Mouse (Mus musculus) spleen, embryonic (tissue): ENCODE data around the gene Wdr82.

Experiments used
- CTCF ChIA-PET: fragments of 350-600 bp; sonication (Branson Sonifier 250); formaldehyde crosslinking; loops from one replicate; lab custom pipeline; 2022; lab: Charles Lee

The Wdr82 gene

DNA sequence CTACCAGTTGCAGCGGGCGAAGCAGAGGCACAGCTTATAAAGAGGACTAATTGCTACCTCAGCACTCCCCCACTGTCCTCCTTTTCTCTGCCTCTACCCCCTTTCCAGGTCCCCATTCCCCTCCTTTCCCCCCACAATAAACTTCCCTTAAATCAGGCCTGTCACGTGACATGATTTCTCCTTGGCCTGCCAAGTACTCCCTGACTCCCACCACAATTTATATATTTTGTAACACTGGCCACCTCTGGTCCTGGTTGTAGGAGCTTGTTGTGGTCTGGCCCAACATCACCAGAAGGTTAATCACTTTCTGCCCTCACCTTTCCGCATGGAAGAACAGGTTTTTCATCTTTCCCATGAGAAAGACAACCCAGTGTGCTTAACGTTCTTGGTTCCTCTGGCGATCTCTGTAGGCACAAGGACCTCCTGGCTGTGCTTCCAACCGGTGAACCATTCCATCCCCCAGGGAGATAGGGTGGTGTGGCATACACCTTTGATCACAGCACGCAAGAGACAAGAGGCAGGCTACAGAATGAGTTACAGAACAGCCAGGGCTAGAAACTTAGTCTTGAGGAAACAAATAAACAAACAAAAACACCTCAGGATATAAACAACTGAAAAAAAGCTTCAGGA, 50.3 kb downstream of the Wdr82 start:
- CTCF ChIA-PET: no interaction called here

DNA sequence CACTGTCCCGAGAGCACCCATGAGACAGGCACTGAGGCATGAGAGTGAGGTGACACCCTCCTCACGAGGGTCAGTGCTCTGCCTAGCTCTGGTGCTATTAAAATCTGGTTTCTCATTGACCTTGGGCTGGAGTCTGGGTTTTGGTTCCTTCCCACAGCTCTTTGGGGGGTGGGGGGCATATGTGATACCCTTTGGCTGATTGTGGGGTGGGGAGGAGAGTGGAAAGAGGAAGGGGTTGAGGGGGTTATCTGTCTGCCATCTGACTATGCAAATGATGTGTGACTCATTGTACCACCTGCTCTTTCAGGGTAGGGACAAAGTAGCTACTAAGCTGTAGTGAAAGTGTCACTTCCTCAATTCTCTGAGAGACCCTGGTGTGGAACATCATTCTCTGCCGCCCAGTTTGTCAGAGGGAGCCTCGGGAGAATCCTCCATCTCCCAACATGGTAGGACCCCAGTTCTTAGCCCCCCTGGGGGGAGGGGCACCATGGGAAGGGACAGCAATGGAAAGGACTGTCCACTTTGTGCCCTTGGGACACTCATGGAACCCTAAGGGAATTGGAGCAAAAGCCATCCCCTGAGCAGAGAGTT, 51.6 kb downstream of the Wdr82 start, which contains the start of gene Tlr9:
TSS of gene Tlr9 (plus strand) at position 338 of the 591 bp plus-strand sequence.
- CTCF ChIA-PET: no interaction called here

DNA sequence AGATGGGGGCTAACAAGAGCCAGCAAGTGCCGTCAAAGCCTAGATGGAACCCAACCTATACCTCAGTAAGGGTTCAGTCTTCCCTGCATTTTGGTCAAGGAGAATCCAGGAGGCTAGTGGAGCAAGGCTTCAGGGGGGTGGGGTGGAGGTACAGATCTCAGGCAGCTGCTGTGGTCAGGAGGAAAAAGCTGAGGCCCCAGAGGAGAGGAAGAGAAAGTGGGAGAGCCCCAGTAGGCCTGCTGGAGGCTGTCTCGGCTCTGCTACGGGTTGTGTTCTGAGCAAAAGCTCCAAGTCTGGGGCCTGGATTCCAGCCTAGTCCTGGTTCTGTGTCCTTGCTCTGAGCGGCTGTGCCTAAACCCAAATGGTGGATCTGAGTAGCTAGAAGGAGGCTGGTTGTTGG, 52.3 kb downstream of the Wdr82 start:
- CTCF ChIA-PET: no interaction called here

DNA sequence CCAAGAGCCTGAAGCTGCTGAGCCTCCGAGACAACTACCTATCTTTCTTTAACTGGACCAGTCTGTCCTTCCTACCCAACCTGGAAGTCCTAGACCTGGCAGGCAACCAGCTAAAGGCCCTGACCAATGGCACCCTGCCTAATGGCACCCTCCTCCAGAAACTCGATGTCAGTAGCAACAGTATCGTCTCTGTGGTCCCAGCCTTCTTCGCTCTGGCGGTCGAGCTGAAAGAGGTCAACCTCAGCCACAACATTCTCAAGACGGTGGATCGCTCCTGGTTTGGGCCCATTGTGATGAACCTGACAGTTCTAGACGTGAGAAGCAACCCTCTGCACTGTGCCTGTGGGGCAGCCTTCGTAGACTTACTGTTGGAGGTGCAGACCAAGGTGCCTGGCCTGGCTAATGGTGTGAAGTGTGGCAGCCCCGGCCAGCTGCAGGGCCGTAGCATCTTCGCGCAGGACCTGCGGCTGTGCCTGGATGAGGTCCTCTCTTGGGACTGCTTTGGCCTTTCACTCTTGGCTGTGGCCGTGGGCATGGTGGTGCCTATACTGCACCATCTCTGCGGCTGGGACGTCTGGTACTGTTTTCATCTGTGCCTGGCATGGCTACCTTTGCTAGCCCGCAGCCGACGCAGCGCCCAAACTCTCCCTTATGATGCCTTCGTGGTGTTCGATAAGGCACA, 54.9 kb downstream of the Wdr82 start:
- CTCF ChIA-PET: no interaction called here

DNA sequence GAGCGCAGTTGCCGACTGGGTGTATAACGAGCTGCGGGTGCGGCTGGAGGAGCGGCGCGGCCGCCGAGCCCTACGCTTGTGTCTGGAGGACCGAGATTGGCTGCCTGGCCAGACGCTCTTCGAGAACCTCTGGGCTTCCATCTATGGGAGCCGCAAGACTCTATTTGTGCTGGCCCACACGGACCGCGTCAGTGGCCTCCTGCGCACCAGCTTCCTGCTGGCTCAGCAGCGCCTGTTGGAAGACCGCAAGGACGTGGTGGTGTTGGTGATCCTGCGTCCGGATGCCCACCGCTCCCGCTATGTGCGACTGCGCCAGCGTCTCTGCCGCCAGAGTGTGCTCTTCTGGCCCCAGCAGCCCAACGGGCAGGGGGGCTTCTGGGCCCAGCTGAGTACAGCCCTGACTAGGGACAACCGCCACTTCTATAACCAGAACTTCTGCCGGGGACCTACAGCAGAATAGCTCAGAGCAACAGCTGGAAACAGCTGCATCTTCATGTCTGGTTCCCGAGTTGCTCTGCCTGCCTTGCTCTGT, 55.5 kb downstream of the Wdr82 start:
- CTCF ChIA-PET: no interaction called here

DNA sequence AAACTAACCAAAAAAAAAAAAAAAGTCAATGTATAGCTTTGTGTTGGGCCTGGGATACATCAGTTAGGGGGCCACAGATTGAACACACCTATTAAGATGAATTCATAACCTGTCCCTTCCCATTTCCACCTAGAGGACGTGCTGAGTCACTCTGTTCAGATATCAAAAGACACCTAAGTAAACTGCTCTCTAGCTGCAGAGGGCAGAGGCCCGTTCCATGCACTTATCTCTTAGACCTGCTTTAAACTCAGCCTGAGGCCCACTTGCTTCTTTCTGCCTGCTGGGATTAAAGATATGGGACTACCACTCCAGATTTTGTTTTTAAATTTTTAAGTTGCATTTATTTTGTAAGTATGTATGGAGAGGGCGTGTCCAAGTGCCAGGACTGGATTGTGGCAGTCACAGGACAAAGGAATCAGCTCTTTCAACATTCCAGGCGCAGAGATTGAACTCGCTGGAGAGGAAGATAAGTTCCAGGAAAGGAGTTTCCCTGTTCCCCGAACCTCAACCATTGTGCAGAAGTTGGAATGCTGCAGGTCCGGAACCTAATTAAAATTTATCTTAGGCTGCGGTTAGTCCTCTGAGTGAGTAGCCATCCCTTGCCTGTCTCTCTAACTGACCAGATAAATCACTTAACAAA, 57.2 kb downstream of the Wdr82 start:
- CTCF ChIA-PET: no interaction called here

DNA sequence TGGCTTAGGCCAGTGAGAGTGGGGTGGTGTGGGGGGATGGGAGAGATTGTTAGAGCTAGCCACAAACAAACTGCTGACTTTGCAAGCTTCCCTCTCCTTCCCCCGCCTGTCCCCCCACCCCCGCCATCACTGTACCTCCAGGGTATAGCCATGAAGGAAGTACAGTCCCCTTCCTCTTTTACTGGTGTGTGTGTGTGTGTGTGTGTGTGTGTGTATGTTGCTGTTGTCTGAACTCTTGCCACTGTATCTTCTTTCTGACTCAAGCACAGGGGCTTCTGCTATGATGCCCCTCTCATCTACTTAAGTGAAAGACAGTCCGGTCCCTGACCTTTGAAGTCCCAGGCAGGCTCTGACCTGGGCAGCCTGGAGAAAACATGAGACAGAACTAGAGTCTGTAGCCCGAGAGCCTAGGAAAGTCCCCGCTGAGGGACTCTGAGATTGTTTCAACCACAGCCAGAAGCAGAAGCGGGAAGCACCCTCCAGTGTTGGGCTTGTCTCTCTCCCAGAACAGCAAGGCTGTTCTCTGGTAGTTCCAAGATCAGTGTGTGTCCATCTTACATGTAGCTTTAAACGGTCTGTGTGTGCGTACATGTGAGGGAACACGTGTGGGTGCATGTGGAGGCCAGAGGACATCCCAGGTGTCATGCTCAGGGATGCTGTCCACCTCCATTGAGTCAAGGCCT, 59.5 kb downstream of the Wdr82 start:
- CTCF ChIA-PET: interaction anchor here (0.6 to 0.8 kb wide), 5 partner anchors 17 to 181 kb away, joined by 3 to 8 read pairs (median 6); no protein-coding TSS in a partner anchor

DNA sequence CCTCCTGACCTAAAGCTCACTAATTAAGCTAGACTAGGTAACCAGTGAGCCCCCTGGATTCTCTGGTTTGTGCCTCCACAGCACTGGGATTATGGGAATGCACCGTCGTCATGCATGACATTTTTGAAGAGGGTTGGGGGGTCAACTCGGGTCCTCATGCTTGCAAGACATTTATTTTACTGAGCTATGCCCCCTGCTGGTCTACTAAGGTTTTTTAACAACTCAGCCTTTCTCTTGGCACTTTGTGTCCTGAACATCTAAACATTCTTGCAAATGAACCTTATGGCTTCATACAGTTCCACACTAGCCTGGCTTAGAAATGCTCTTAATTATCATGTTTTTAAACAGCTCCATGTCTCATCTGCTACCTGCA, 60.0 kb downstream of the Wdr82 start:
- CTCF ChIA-PET: interaction anchor here (0.5 to 0.8 kb wide), 3 partner anchors 17 to 153 kb away, joined by 3 to 6 read pairs (median 5); no protein-coding TSS in a partner anchor

DNA sequence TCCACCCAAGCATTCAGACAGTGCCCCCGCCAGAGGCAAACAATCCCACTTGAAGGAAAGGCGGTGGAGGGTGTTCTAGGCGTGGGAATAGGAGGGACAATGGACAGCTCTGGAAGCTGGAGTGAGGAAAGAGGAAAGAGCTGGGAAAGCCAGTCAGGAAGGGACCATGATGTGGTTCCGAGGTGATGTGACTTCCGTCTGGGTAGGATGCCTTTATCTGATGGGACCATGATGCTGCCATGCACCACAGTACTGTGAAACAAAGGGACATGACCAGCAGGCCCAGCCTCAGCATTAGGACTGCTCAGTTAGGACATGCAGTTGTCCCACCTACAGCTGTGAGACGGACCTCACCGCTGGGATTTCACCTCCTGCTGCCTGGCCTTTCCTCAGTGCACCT, 60.5 kb downstream of the Wdr82 start:
- CTCF ChIA-PET: interaction anchor here (0.5 to 0.8 kb wide), 3 partner anchors 18 to 246 kb away, joined by 3 to 5 read pairs (median 4); no protein-coding TSS in a partner anchor

DNA sequence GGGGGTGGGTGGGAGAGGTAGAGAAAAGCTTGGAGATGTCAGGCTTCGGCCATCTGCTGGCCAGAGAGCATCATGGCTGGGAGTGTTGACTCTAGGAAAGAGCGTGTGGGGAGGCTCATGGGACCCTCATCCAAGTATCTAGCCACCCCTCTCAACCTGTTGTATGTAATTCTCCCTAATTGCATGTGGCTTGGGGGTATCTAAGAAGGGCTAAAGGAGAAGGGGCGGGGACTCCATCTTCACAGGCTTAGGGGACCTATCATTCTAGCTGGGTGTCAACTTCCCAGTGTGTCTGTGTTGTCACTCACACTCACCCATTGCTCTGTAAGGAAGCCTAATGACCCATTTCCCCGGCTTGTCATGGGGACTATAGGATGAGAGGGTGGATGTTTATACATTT, 61.1 kb downstream of the Wdr82 start:
- CTCF ChIA-PET: interaction anchor here (0.7 kb wide), 1 partner anchor 246 kb away, joined by 4 read pairs; no protein-coding TSS in a partner anchor

DNA sequence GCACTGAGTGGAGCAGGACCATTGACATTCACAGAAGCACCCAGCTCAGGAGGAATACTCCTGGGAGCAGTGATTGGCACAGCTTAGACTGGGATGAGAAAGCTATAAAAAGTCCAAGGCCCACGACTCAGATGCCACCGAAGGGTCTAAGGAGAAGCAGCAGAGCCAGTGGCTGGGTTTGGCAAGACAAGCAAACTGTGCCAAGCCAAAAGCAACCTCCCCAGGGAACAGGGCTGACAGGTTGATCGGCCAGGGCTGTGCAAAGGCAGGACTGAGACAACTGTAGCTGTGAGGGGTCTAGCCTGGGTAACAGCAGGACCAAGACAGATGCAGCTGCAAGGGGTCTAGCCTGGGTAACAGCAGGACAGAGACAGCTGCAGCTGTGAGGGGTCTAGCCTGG, 62.2 kb downstream of the Wdr82 start:
- CTCF ChIA-PET: no interaction called here

DNA sequence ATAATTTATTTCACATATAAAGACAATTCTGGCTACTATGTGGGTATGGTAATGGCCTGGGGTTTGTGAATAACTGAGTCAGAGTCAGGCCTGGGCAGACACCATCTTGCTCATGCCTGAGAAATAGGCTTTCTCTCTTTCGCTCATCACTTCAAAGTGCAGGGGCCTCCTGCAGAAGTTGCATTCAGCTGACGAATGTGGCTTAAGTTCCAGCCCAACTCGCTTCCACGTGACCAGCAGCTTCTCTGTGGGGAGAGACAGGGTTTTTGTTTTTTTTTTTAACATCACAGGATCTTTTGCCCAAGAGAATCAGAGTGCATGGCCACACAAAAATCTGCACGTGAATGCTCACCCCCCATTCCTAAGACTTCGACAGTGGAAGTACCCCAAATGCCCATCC, 63.2 kb downstream of the Wdr82 start:
- CTCF ChIA-PET: interaction anchor here (0.7 kb wide), 1 partner anchor 32 kb away, joined by 6 read pairs; no protein-coding TSS in a partner anchor

DNA sequence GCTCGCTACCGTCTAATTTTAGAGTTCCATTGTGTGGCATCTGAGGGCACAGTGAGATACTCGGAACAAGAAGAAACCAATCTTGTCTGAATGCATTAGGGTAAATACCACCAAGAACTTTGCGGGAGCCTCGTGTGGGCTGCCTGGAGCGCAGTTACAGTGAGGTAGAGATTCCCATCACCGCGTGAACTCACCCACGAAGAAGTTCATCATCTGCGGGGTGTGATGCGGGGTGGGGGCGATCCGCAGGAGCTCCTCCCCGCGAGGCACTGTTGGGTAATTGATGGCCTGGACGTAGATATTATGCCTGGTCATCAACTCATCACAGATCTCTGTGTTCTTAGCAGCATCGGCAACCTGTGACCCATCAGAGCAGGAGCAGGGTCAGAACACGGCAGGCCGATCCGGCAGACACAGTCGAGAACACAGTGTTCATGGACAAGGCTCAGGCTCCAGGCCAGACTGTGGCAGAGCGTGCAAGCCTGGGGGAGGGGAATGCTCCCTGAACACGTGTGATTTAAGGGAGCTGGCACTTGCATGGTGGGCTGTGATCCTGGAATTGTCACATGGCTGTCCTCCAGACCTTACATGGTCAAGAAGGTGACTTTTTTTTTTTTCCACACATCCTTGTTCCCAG, 64.6 kb downstream of the Wdr82 start:
- CTCF ChIA-PET: no interaction called here

DNA sequence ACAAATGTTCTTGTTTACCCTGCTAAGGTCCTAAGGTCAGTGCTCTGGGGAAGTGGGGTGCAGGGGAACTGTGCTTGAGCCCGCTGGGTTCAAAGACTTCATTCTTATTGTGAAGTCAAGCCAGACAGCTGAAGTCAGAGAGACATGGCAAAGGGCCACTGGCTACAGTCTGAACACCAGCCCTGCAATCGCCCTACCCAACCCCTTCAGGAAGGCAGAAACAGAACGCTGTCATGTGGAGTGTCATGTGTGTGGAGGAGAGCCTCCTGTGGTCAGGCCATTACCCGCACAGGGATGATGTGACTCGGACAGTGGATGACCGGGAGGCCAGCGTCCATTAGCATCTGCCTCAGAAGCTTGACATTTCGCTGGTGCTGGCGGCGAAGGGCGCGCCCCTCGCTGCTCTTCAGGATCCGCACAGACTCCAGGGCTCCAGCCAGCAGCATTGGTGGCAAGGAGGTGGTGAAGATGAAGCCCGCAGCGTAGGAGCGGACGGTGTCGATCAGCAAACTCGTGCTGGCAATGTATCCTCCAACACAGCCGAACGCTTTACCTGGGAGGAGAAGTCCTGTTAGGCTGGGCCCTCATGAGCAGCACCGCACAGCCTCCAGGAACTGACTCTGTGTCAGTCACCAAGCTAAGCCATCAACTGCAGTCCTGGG, 65.6 kb downstream of the Wdr82 start:
- CTCF ChIA-PET: interaction anchor here (0.6 kb wide), 1 partner anchor 48 kb away, joined by 3 read pairs; no protein-coding TSS in a partner anchor

DNA sequence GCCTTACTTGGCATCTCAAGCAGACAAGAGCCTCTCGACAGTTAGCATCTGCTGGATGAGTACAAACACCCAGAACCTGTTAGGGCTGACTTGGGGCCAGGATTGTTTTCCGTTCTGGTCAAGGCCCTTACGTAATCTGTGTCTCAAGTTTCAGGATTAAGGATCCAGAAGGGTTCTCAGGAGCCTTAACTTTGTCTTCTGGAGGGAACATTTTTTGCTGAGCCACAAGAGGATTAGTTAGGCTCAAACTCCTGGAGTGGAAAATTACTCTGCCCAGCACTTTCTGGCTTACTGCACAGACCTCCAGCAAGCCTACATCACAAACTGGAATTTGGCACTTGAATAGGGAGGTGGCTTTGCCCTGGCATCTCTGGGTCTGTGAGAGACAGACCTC, 66.1 kb downstream of the Wdr82 start:
- CTCF ChIA-PET: no interaction called here

DNA sequence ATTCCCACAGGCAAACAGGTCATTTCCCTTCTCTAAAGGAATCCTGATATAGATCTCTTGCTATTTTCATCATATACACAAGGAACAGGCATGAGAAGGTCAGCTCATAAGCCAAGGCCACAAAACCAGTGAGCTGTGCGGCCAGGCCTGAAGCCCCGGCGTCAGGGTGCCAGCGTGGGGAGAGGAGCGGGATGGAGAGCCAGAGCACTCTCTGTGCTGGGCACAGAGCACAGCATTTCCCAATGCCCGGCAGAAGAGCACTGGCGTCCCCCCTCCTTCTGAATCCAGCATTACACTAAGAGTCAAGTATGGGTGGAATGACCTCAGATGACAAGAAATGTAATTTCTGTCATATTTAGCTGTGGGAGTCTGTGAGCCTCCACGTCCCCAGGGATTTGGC, 66.7 kb downstream of the Wdr82 start:
- CTCF ChIA-PET: no interaction called here

DNA sequence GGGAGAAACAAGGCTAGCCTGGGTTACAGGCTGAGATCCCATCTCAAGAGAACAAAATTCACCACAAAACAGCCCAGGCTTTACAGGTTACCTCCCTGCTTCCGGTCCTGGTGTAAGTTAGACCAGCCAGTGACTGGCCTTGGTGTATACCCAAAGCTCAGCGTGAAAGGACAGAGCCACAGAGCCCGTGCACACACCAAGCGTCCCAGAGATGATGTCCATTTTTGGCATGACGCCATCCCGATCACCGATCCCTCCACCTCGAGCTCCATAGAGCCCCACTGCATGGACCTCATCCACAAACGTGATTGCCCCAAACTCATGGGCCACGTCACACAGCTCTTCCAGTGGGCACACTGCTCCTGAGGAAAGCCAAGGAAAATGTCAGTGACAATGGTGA, 67.2 kb downstream of the Wdr82 start:
- CTCF ChIA-PET: no interaction called here
